Mouse (Mus musculus) intestine, postnatal 0 days (tissue): ENCODE data around the gene Washc1. TPM values are rescaled to one million over a fixed set of nuclear protein-coding genes. Genes with fewer than 3 reads are reported as not detected.
"Not testable (repeated sequence)": the region's sequence is repeated elsewhere in the genome, so short reads cannot be mapped to it uniquely, and the experiment has no call there.

ENCODE experiments used
- ATAC-seq: fragments of 200-750 bp; cut with Nextera tagmentation; 2 replicates; pipeline ENCODE4 v1.8.0; 2017; ENCODE audit warnings: mild to moderate bottlenecking, moderate TSS enrichment, moderate library complexity
- H3K27ac ChIP-seq: fragments of 300-500 bp; sonication (generic); 2 replicates; pipeline ENCODE4 v1.5.1; 2014; ENCODE audit warnings: mild to moderate bottlenecking, low read depth, low read length, moderate library complexity
- H3K27me3 ChIP-seq: fragments of 300-500 bp; sonication (generic); replicated peaks from 2 replicates; pipeline ENCODE4 v1.6.1; 2014; ENCODE audit warnings: low read length, mixed read lengths; ENCODE audit not compliant: control insufficient read depth, insufficient read depth
- H3K36me3 ChIP-seq: fragments of 300-500 bp; sonication (generic); 2 replicates; pipeline ENCODE4 v1.6.1; 2014; ENCODE audit warnings: mild to moderate bottlenecking, moderate library complexity; ENCODE audit not compliant: control insufficient read depth, insufficient read depth
- H3K4me1 ChIP-seq: fragments of 300-500 bp; sonication (generic); replicated peaks from 2 replicates; pipeline ENCODE4 v1.6.1; 2014; ENCODE audit warnings: antibody characterized with exemption, low read length, mixed read lengths; ENCODE audit not compliant: control insufficient read depth, insufficient read depth
- H3K4me2 ChIP-seq: fragments of 300-500 bp; sonication (generic); replicated peaks from 2 replicates; pipeline ENCODE4 v1.6.1; 2014; ENCODE audit warnings: low read depth, mild to moderate bottlenecking, moderate library complexity
- H3K4me3 ChIP-seq: fragments of 300-500 bp; sonication (generic); 2 replicates; pipeline ENCODE4 v1.5.1; 2014; ENCODE audit warnings: low read depth, low read length
- H3K9ac ChIP-seq: fragments of 300-500 bp; sonication (generic); 2 replicates; pipeline ENCODE4 v1.6.1; 2014; ENCODE audit warnings: mild to moderate bottlenecking, low read depth, low read length
- H3K9me3 ChIP-seq: fragments of 300-500 bp; sonication (generic); 2 replicates; pipeline ENCODE4 v1.6.1; 2016; ENCODE audit warnings: mixed run types; ENCODE audit not compliant: control insufficient read depth
- CTCF ChIP-seq: sonication (generic); IDR thresholded peaks from 2 replicates; pipeline ENCODE4 v1.5.1; 2016; ENCODE audit warnings: low read depth, mild to moderate bottlenecking, control low read depth, antibody characterized with exemption, moderate library complexity
- WGBS: fragments of 180-500 bp; shearing (Covaris S2); extraction: QIAGEN DNeasy Blood & Tissue Kit; methylation state at CpG from one replicate; pipeline ENCODE4 v1.1.7; 2014; 5-methylcytosine and 5-hydroxymethylcytosine counted together
- polyA plus RNA-seq: library from polyadenylated mRNA; unstranded; fragments of >200 nt; fragmentation: Nextera tagmentation; extraction: Ambion mirVana; gene quantifications from 2 replicates; pipeline ENCODE4 v1.2.1, GENCODE M21; 2015

Washc1 gene
- polyA plus RNA-seq, 1 experiment from 2014 or later = 24.8 TPM

DNA sequence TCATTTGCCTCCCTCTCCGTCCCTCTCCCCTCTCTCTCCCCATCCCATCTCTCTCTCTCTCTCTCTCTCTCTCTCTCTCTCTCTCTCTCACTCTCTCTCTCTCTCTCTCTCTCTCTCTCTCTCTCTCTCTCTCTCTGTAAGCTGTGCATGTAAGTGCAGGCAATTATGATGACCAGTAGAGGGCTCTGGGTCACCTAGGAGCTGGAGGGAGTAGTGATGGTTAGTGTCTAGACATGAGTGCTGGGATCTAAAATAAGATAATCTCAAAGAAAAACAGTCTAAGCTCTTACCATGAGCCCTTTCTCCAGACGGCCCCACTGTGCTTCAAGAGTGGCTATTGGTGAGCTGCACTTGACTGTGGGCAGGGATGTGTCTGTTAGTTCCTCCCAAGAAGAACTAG, 43.5 kb downstream of the Washc1 start:
- Histone ChIP-seq H3K27ac (no peak overlapping the region), H3K27me3 (no peaks in the 10 kb centered on the region), H3K36me3 (peaks cover 17% of the 10 kb centered on the region), H3K9ac (no peak overlapping the region), H3K4me3 (no peak overlapping the region), H3K4me1 (no peaks in the 10 kb centered on the region), H3K9me3 (no peaks in the 10 kb centered on the region), H3K4me2 (no peak overlapping the region)
- ATAC-seq = no peak
- WGBS = 77% methylated on average over 2 of the region's 2 CpGs
- TF ChIP-seq CTCF = 0 out of 2 replicates have a peak, but pooled peaks have one; percentile 10

DNA sequence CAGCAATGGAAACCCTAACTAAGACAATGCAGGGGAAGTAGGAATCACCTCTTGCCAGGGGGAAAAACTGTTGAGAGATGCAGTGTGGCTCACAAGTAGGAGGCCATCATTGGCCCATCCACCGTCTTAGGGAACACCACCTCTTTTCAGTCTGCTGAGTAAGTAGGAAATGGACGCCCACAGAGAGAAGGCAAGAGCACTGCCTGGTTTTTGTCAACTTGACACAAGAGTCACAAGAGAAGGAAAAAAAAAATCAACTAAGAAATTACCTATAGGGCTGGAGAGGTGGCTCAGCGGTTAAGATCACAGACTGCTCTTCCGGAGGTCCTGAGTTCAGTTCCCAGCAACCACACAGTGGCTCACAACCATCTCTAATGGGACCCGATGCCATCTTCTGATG, 46.9 kb downstream of the Washc1 start:
- ATAC-seq = no peak
- no peaks in the 10 kb centered on the region for H3K36me3 ChIP-seq
- no peak overlapping the region for H3K4me3 ChIP-seq
- H3K27me3 ChIP-seq = no peaks in the 10 kb centered on the region
- WGBS = 78% methylated on average over 5 of the region's 5 CpGs
- H3K4me2 ChIP-seq = no peak overlapping the region
- no peak overlapping the region for H3K27ac ChIP-seq
- no peaks in the 10 kb centered on the region for H3K9me3 ChIP-seq
- no peak for TF ChIP-seq CTCF
- no peak overlapping the region for H3K9ac ChIP-seq
- no peaks in the 10 kb centered on the region for H3K4me1 ChIP-seq

DNA sequence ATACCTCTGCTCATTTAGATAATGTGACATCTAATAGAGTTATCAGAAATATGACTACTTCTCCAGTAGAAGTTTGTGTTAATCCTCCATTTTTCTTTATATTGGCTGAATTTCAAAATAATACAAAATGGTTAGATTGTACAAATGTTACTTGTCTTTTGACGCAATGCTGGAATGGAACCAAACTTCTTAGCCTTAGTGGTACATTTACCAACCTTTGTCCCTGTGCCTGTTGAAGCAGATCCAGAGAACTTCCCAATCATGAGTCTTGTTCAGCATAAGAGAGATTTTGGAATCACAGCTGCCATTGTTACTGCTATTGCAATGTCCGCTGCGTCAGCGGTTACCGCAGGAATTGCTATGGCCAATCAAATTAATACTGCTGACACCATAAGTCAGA, 55.8 kb downstream of the Washc1 start:
- not testable (repeated sequence) for H3K4me2 ChIP-seq, H3K9ac ChIP-seq, H3K9me3 ChIP-seq, H3K4me1 ChIP-seq, H3K4me3 ChIP-seq, ATAC-seq, H3K27me3 ChIP-seq, H3K36me3 ChIP-seq, H3K27ac ChIP-seq
- WGBS = 97% methylated on average over 5 of the region's 5 CpGs

Other genes starting within 250 kb of the Washc1 start
- 57.4 and 66.2 TPM in 2 replicates for gene Ralbp1, start 225.7 kb upstream of the Washc1 start, polyA plus RNA-seq
- 35.6 and 36.0 TPM in 2 replicates for gene Twsg1, start 160.3 kb upstream of the Washc1 start, polyA plus RNA-seq
- gene Ankrd12, start 34.5 kb upstream of the Washc1 start, polyA plus RNA-seq = 21.9 and 24.8 TPM in 2 replicates
- 421 and 453 TPM in 2 replicates for gene Ndufv2, start 10.0 kb upstream of the Washc1 start, polyA plus RNA-seq
- gene Ddx11, start 12.0 kb downstream of the Washc1 start, polyA plus RNA-seq = 1.7 and 2.1 TPM in 2 replicates